Mouse (Mus musculus) C2C12 (cell line): Measurements from ENCODE around the gene Dppa5a.

Source experiments
- CEBPB ChIP-seq: IDR thresholded peaks from one replicate; pipeline ENCODE4 v1.6.1; 2011; ENCODE audit warnings: low read depth, mild to moderate bottlenecking, control low read depth, moderate library complexity
- CTCF ChIP-seq: IDR thresholded peaks from one replicate; pipeline ENCODE4 v1.5.1; 2011; ENCODE audit not compliant: control insufficient read depth, insufficient read depth, insufficient read length
- FOSL1 ChIP-seq: IDR thresholded peaks from one replicate; pipeline ENCODE4 v1.8.0; 2011; ENCODE audit warnings: mild to moderate bottlenecking, low read length; ENCODE audit not compliant: poor library complexity, insufficient read depth, severe bottlenecking
- MYOD1 ChIP-seq: IDR thresholded peaks from one replicate; pipeline ENCODE4 v1.6.1; 2011; ENCODE audit warnings: low read depth; ENCODE audit not compliant: control insufficient read depth, insufficient read length
- MYOG ChIP-seq: IDR thresholded peaks from one replicate; pipeline ENCODE4 v1.6.1; 2011; ENCODE audit not compliant: control insufficient read depth, insufficient read length; ENCODE audit errors: extremely low read depth

DNA sequence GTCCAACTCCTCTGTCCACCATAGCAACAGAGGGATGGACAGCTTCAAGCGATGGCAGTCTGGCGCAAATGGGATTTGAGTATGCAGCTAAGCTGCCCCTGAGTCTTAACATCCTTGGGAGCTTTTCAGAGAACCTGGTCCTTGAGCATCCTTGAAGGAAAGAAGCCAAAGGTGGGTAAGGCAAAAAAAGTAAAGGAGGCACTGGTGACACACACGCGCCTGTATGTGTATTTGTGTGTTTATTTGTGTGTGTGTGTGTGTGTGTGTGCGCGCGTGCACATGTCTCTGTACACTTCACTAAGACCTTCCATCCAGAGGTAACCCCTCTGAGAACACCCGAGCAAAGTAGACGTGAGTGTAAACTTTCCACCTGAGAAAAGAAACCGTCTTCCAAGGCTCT is 25.8 kb upstream of the Dppa5a start:
- TF ChIP-seq CTCF (no peak), MYOG (no peak), MYOD1 (no peak), CEBPB (no peak), FOSL1 (no peak)
